Mouse (Mus musculus) myocyte (in vitro differentiated cells): ENCODE measurements around the gene Ccdc9.

Experiments used
- CEBPB ChIP-seq: IDR thresholded peaks from 2 replicates; pipeline ENCODE4 v1.6.1; 2011; ENCODE audit warnings: mild to moderate bottlenecking, moderate library complexity; ENCODE audit not compliant: poor library complexity, insufficient read depth, severe bottlenecking
- E2F4 ChIP-seq: IDR thresholded peaks from one replicate; pipeline ENCODE4 v1.6.1; 2011; ENCODE audit warnings: mild to moderate bottlenecking, control low read depth, moderate library complexity; ENCODE audit not compliant: insufficient read depth
- MAX ChIP-seq: IDR thresholded peaks from one replicate; pipeline ENCODE4 v1.6.1; 2011; ENCODE audit warnings: low read depth, mild to moderate bottlenecking, control low read depth
- MYOD1 ChIP-seq, 3 experiments: IDR thresholded peaks; one replicate each; pipeline ENCODE4 v1.6.1; 2011; ENCODE audit warnings: control low read depth in 2 of 3, low read depth in 2 of 3, mild to moderate bottlenecking in 2 of 3, moderate library complexity in 1 of 3; ENCODE audit not compliant: insufficient read length in 2 of 3, control insufficient read depth in 1 of 3
- MYOG ChIP-seq, 3 experiments: IDR thresholded peaks; one replicate each; pipeline ENCODE4 v1.6.1; 2011; ENCODE audit warnings: control low read depth in 2 of 3, low read depth in 2 of 3, mild to moderate bottlenecking in 2 of 3; ENCODE audit not compliant: insufficient read length in 2 of 3, control insufficient read depth in 1 of 3, insufficient read depth in 1 of 3
- POLR2A ChIP-seq: IDR thresholded peaks from one replicate; pipeline ENCODE4 v1.6.1; 2011; ENCODE audit warnings: low read depth, mild to moderate bottlenecking, control low read depth, moderate library complexity; ENCODE audit not compliant: insufficient read length
- POLR2AphosphoS2 ChIP-seq: IDR thresholded peaks from one replicate; pipeline ENCODE4 v1.6.1; 2011; ENCODE audit warnings: low read depth, control low read depth; ENCODE audit not compliant: insufficient read length
- REST ChIP-seq: IDR thresholded peaks from one replicate; pipeline ENCODE4 v1.6.1; 2011; ENCODE audit warnings: mild to moderate bottlenecking, control low read depth, moderate library complexity; ENCODE audit not compliant: insufficient read depth, insufficient read length
- TCF12 ChIP-seq: IDR thresholded peaks from one replicate; pipeline ENCODE4 v1.6.1; 2011; ENCODE audit warnings: mild to moderate bottlenecking, control low read depth; ENCODE audit not compliant: poor library complexity, insufficient read depth, severe bottlenecking
- TCF3 ChIP-seq: IDR thresholded peaks from one replicate; pipeline ENCODE4 v1.6.1; 2011; ENCODE audit warnings: low read depth, control low read depth; ENCODE audit not compliant: insufficient read length
- USF1 ChIP-seq: IDR thresholded peaks from one replicate; pipeline ENCODE4 v1.6.1; 2011; ENCODE audit warnings: low read depth, mild to moderate bottlenecking, control low read depth, moderate library complexity

- no peak for TF ChIP-seq POLR2A
- no peak for TF ChIP-seq POLR2AphosphoS2
- no peak for TF ChIP-seq CEBPB
- TF ChIP-seq REST: no peak
- TF ChIP-seq MAX: no peak
- no peak for TF ChIP-seq MYOD1 (IDR thresholded peaks at IDR 0.05; ENCODE audit: control insufficient read depth in 1 of 3, insufficient read length in 2 of 3, low read depth in 2 of 3)
- no peak for TF ChIP-seq TCF3
- TF ChIP-seq TCF12: no peak
- TF ChIP-seq E2F4: no peak
- TF ChIP-seq MYOG (IDR thresholded peaks at IDR 0.05; ENCODE audit: control insufficient read depth in 1 of 3, insufficient read depth in 1 of 3, insufficient read length in 2 of 3, low read depth in 2 of 3): no peak
- TF ChIP-seq USF1: no peak
Observed at GRCm38 (mm10) chr7:16284001-16284400, 2.6 kb downstream of the Ccdc9 start.
